Mouse (Mus musculus): ENCODE data around the gene Gm42906. TPM values are rescaled to one million over a fixed set of nuclear protein-coding genes. Genes with fewer than 3 reads are reported as not detected.

Gm42906 gene
- total and polyA plus RNA-seq, 3 experiments, result not detected

GRCm38 (mm10) chr5:151248671-151249620 is 179.0 kb downstream of the Gm42906 start:
- H3K4me2 ChIP-seq (ENCODE audit: insufficient read depth, low read depth, poor library complexity, severe bottlenecking), result no peak overlapping the region
- in situ Hi-C loops (cut with MboI; ENCODE audit: low pct_ligation_motif_present, low pct_unique_long_range_greater_than_20kb, low sequenced_read_pairs), result no loop called here

GRCm38 (mm10) chr5:151248084-151248483 is 179.9 kb downstream of the Gm42906 start:
- Histone ChIP-seq H3K27me3 (replicated peaks) (no peaks in the 10 kb centered on the region), H3K9me3 (replicated peaks; ENCODE audit: low read length) (no peaks in the 10 kb centered on the region), H3K27ac (ENCODE audit: insufficient read depth, low read depth) (no peak overlapping the region), H3K4me2 (ENCODE audit: insufficient read depth, low read depth, poor library complexity, severe bottlenecking) (no peak overlapping the region), H3K36me3 (replicated peaks in 1 of 2; ENCODE audit: control insufficient read depth in 1 of 2, insufficient read depth in 1 of 2, low read length in 1 of 2) (no peaks in the 10 kb centered on the region), H3K4me3 (replicated peaks in 1 of 3; ENCODE audit: low read depth in 2 of 3, low read length in 2 of 3, poor library complexity in 1 of 3) (no peak overlapping the region), H3K9ac (ENCODE audit: insufficient read depth, low read depth) (no peak overlapping the region), H3K4me1 (ENCODE audit: control insufficient read depth in 1 of 2, insufficient read depth in 2 of 2) (peaks cover 7 to 17% of the 10 kb centered on the region in 2 experiments; a peak in 2 of 4 replicates), H3K79me2 (replicated peaks; ENCODE audit: control insufficient read depth, extremely low read depth, insufficient read depth, poor library complexity, severe bottlenecking) (no peaks in the 10 kb centered on the region)
- in situ Hi-C loops (cut with MboI; ENCODE audit: low pct_ligation_motif_present, low pct_unique_long_range_greater_than_20kb, low sequenced_read_pairs), result no loop called here
- dilution Hi-C loops (cut with MboI; ENCODE audit: extremely low pct_ligation_motif_present, extremely low pct_unique_long_range_greater_than_20kb, low sequenced_read_pairs), result no loop called here
- no peak for DNase-seq (ENCODE audit: extremely low read depth)
- no peak for TF ChIP-seq ZNF384 (IDR thresholded peaks at IDR 0.05; ENCODE audit: low read depth, low read length)
- TF ChIP-seq SIN3A (IDR thresholded peaks at IDR 0.05; ENCODE audit: low read length), result no peak
- TF ChIP-seq EP300 (IDR thresholded peaks at IDR 0.05; ENCODE audit: low read length), result no peak
- TF ChIP-seq CHD1 (IDR thresholded peaks at IDR 0.05; ENCODE audit: low read depth, low read length), result no peak
- TF ChIP-seq CHD2 (IDR thresholded peaks at IDR 0.05; ENCODE audit: low read length), result no peak
- TF ChIP-seq RCOR1 (conservative IDR thresholded peaks at IDR 0.05; ENCODE audit: low read depth, low read length), result no peak
- no peak for TF ChIP-seq IRF4 (IDR thresholded peaks at IDR 0.05; ENCODE audit: low read depth, low read length)
- no peak for TF ChIP-seq NELFE (IDR thresholded peaks at IDR 0.05; ENCODE audit: low read depth, low read length)
- TF ChIP-seq GABPA (IDR thresholded peaks at IDR 0.05; ENCODE audit: insufficient replicate concordance, low read depth, low read length), result no peak
- TF ChIP-seq ZMIZ1 (IDR thresholded peaks at IDR 0.05; ENCODE audit: low read depth, low read length), result no peak
- no peak for TF ChIP-seq ELF1 (IDR thresholded peaks at IDR 0.05; ENCODE audit: low read depth, low read length)
- TF ChIP-seq RAD21 (IDR thresholded peaks at IDR 0.05; ENCODE audit: low read depth, low read length), result no peak
- no peak for TF ChIP-seq SMC3 (IDR thresholded peaks at IDR 0.05; ENCODE audit: low read depth, low read length)
- TF ChIP-seq MAX (IDR thresholded peaks at IDR 0.05; ENCODE audit: low read length), result no peak
- TF ChIP-seq MXI1 (IDR thresholded peaks at IDR 0.05; ENCODE audit: low read depth, low read length), result no peak
- TF ChIP-seq KAT2A (IDR thresholded peaks at IDR 0.05; ENCODE audit: insufficient replicate concordance, low read length), result no peak
- no peak for TF ChIP-seq BHLHE40 (IDR thresholded peaks at IDR 0.05; ENCODE audit: low read depth, low read length)
- TF ChIP-seq USF1 (IDR thresholded peaks at IDR 0.05; ENCODE audit: low read depth, low read length), result no peak
- TF ChIP-seq MAFK (IDR thresholded peaks at IDR 0.05; ENCODE audit: insufficient replicate concordance, low read length), result no peak

More at GRCm38 (mm10) chr5:151248671-151249620, 179.0 kb downstream of the Gm42906 start:
- Histone ChIP-seq H3K9me3 (replicated peaks; ENCODE audit: low read length) (no peaks in the 10 kb centered on the region), H3K36me3 (replicated peaks in 1 of 2; ENCODE audit: control insufficient read depth in 1 of 2, insufficient read depth in 1 of 2, low read length in 1 of 2) (no peaks in the 10 kb centered on the region), H3K9ac (ENCODE audit: insufficient read depth, low read depth) (no peak overlapping the region), H3K4me3 (replicated peaks in 1 of 3; ENCODE audit: low read depth in 2 of 3, low read length in 2 of 3, poor library complexity in 1 of 3) (no peak overlapping the region), H3K79me2 (replicated peaks; ENCODE audit: control insufficient read depth, extremely low read depth, insufficient read depth, poor library complexity, severe bottlenecking) (no peaks in the 10 kb centered on the region), H3K27ac (ENCODE audit: insufficient read depth, low read depth) (no peak overlapping the region), H3K27me3 (replicated peaks) (no peaks in the 10 kb centered on the region), H3K4me1 (ENCODE audit: control insufficient read depth in 1 of 2, insufficient read depth in 2 of 2) (peaks cover 7 to 17% of the 10 kb centered on the region in 2 experiments; a peak in 2 of 4 replicates)
- dilution Hi-C loops (cut with MboI; ENCODE audit: extremely low pct_ligation_motif_present, extremely low pct_unique_long_range_greater_than_20kb, low sequenced_read_pairs), result no loop called here
- TF ChIP-seq BHLHE40 (IDR thresholded peaks at IDR 0.05; ENCODE audit: low read depth, low read length) (no peak), IRF4 (IDR thresholded peaks at IDR 0.05; ENCODE audit: low read depth, low read length) (no peak)
- DNase-seq (ENCODE audit: extremely low read depth), result no peak
